Comparison of ENCODE assay signal across 26 mouse cellular contexts in the genomic region with DNA sequence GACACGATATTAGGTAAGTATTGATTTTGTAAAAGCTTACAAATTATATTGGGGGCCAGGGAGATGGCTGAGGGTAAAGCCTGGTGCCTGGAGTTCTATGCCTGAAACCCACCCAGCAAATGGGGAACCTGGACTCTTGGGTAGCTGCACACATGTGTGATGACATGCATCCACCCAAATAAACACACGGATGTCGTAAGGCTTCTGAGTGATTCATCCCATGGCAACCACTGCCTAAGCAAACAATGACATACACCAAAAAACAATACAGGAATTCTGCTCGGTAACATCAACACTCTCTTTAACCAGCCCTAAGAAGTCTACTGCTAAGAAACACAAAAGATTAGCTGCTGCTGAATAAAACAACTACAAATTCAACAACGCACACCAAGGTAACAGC.
DNase-seq lines count a peak whose midpoint lies in the region; ATAC-seq lines count a peak whose summit lies in the region.
"Had no signal": no experiment of that assay in that cellular context is flagged by ENCODE, and none has a peak within 500 bp of the region (broad histone marks: within the 10 kb centered on the region; RNA-seq: fewer than 3 reads in every experiment).

No protein-coding gene starts in this region.

- H3K36me3 ChIP-seq in forebrain, embryonic 16.5 days (ENCODE audit: control insufficient read depth, insufficient read depth) = no peaks in the 10 kb centered on the region
- H3K36me3 ChIP-seq in forebrain, embryonic 11.5 days (ENCODE audit: control insufficient read depth, insufficient read depth, low read length) = no peaks in the 10 kb centered on the region
- H3K36me3 ChIP-seq: heart, embryonic 15.5 days; hindbrain, embryonic 15.5 days; intestine, embryonic 15.5 days; limb, embryonic 12.5 days; liver, embryonic 13.5 days; midbrain, embryonic 13.5 days had no signal

- no peak overlapping the region for H3K9ac ChIP-seq in forebrain, embryonic 16.5 days (replicated peaks; ENCODE audit: low read depth, low read length)
- no peak overlapping the region for H3K9ac ChIP-seq in forebrain, embryonic 11.5 days (ENCODE audit: low read length)
- H3K9ac ChIP-seq: heart, embryonic 15.5 days; hindbrain, embryonic 15.5 days; intestine, embryonic 15.5 days; limb, embryonic 12.5 days; liver, embryonic 13.5 days; midbrain, embryonic 13.5 days had no signal

- DNase-seq in forebrain, embryonic 11.5 days (ENCODE audit: low spot score) = no peak
- peak; percentile 12 for DNase-seq in lung, postnatal 10 days
- DNase-seq in lung, postnatal 4 days = no peak
- DNase-seq in testis, postnatal 14 days (ENCODE audit: low spot score) = no peak
- DNase-seq in gastrocnemius, postnatal 4 days (ENCODE audit: low spot score in 2 of 2) = no peak
- DNase-seq: adrenal gland, adult 8-10 months; cerebellum, adult 9-10 months; heart, adult 18-20 months; heart, postnatal 4 days; kidney, adult 9 months; kidney, postnatal 25 days; layer of hippocampus, adult 9-11 months; liver, embryonic 13.5 days; retina, postnatal 1 day; right cerebral cortex, postnatal 4 days; thymus, postnatal 25 days had no signal

- H3K4me3 ChIP-seq in forebrain, embryonic 16.5 days (replicated peaks; ENCODE audit: low read length) = no peak overlapping the region
- no peak overlapping the region for H3K4me3 ChIP-seq in forebrain, embryonic 11.5 days (ENCODE audit: low read depth, low read length)
- H3K4me3 ChIP-seq: heart, embryonic 15.5 days; hindbrain, embryonic 15.5 days; intestine, embryonic 15.5 days; left cerebral cortex, adult 2 months; limb, embryonic 12.5 days; liver, embryonic 13.5 days; midbrain, embryonic 13.5 days had no signal

- ATAC-seq in forebrain, embryonic 16.5 days = 0 out of 2 replicates have a peak, but pooled peaks have one; percentile 16
- no peak for ATAC-seq in forebrain, embryonic 11.5 days (replicated peaks; ENCODE audit: low FRiP score)
- ATAC-seq in common myeloid progenitor, adult 5-6 weeks (replicated peaks; ENCODE audit: low read depth, poor library complexity, severe bottlenecking) = 0 out of 2 replicates have a peak, but pooled peaks have one; percentile 15
- ATAC-seq: intestine, embryonic 15.5 days; midbrain, embryonic 13.5 days had no signal

- H3K4me1 ChIP-seq in forebrain, embryonic 16.5 days (replicated peaks; ENCODE audit: control insufficient read depth, insufficient read depth, low read length) = peaks cover 11% of the 10 kb centered on the region; the same call in 1 of the 2 replicates
- H3K4me1 ChIP-seq in forebrain, embryonic 11.5 days (replicated peaks; ENCODE audit: control insufficient read depth, insufficient read depth, low read length) = no peaks in the 10 kb centered on the region
- H3K4me1 ChIP-seq: intestine, embryonic 15.5 days; limb, embryonic 12.5 days; liver, embryonic 13.5 days had no signal

- no peaks in the 10 kb centered on the region for H3K9me3 ChIP-seq in forebrain, embryonic 16.5 days (ENCODE audit: control insufficient read depth, low read length)
- no peaks in the 10 kb centered on the region for H3K9me3 ChIP-seq in forebrain, embryonic 11.5 days (ENCODE audit: control insufficient read depth, low read length)
- H3K9me3 ChIP-seq: heart, embryonic 15.5 days; hindbrain, embryonic 15.5 days; intestine, embryonic 15.5 days; limb, embryonic 12.5 days; liver, embryonic 13.5 days; midbrain, embryonic 13.5 days had no signal

- 70% methylated on average over 5 of the region's 5 CpGs for WGBS in forebrain, embryonic 16.5 days
- 88% methylated on average over 5 of the region's 5 CpGs for WGBS in forebrain, embryonic 11.5 days

- H3K27ac ChIP-seq in forebrain, embryonic 16.5 days (ENCODE audit: low read length) = no peak overlapping the region
- H3K27ac ChIP-seq in forebrain, embryonic 11.5 days (ENCODE audit: low read depth, low read length) = no peak overlapping the region
- H3K27ac ChIP-seq: heart, embryonic 15.5 days; hindbrain, embryonic 15.5 days; intestine, embryonic 15.5 days; left cerebral cortex, adult 2 months; limb, embryonic 12.5 days; liver, embryonic 13.5 days; macrophage; midbrain, embryonic 13.5 days; stomach, postnatal 0 days had no signal

- no peak overlapping the region for H3K4me2 ChIP-seq in forebrain, embryonic 16.5 days (ENCODE audit: low read length)
- H3K4me2 ChIP-seq in forebrain, embryonic 11.5 days (ENCODE audit: low read depth, low read length, severe bottlenecking) = no peak overlapping the region
- H3K4me2 ChIP-seq: heart, embryonic 15.5 days; hindbrain, embryonic 15.5 days; intestine, embryonic 15.5 days; limb, embryonic 12.5 days; liver, embryonic 13.5 days; midbrain, embryonic 13.5 days had no signal

- H3K27me3 ChIP-seq in forebrain, embryonic 16.5 days (replicated peaks; ENCODE audit: control insufficient read depth, insufficient read depth, low read length) = no peaks in the 10 kb centered on the region
- no peaks in the 10 kb centered on the region for H3K27me3 ChIP-seq in forebrain, embryonic 11.5 days (ENCODE audit: control insufficient read depth, insufficient read depth, low read length)
- H3K27me3 ChIP-seq: heart, embryonic 15.5 days; hindbrain, embryonic 15.5 days; intestine, embryonic 15.5 days; limb, embryonic 12.5 days; liver, embryonic 13.5 days; midbrain, embryonic 13.5 days had no signal
